Mouse (Mus musculus): ENCODE measurements at regions not wholly inside any gene's neighbourhood (a gene's known extent, or its start where the extent isn't known, plus 50 kb on each side); places are given as distances from the start of the nearest gene placed in this dataset.
"Not testable (repeated sequence)": the region's sequence is repeated elsewhere in the genome, so short reads cannot be mapped to it uniquely, and the experiment has no call there.

DNA sequence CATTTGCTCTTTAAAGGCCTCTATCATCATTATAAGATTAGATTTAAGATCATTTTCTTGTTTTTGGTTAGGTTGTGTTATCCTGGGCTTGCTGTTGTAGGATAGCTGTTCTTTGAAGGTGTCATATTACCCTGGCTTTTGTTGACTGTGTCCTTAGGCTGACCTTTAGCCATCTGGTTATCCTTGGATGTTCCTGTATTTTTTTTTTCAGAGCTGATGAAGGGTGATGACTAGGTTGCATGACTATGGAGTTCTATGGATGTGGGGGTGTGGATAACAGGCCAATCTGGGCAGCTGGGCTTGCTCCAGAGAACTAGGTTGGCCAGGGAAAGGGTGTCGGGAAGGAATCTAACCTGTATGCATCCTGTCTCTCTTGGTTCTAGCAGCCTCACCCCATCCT, 74.2 kb downstream of the Dmrta1 start:
- no peak overlapping the region for H3K4me2 ChIP-seq
- WGBS, result 71% methylated on average over 1 of the region's 1 CpGs
- no peak overlapping the region for H3K9ac ChIP-seq
- no peak for ATAC-seq (replicated peaks; ENCODE audit: low FRiP score)
- H3K9me3 ChIP-seq (replicated peaks), result no peaks in the 10 kb centered on the region
- no peaks in the 10 kb centered on the region for H3K36me3 ChIP-seq
- H3K4me3 ChIP-seq (replicated peaks), result no peak overlapping the region
- H3K27ac ChIP-seq, result no peak overlapping the region
- H3K27me3 ChIP-seq, result no peaks in the 10 kb centered on the region
- H3K4me1 ChIP-seq, result no peaks in the 10 kb centered on the region

DNA sequence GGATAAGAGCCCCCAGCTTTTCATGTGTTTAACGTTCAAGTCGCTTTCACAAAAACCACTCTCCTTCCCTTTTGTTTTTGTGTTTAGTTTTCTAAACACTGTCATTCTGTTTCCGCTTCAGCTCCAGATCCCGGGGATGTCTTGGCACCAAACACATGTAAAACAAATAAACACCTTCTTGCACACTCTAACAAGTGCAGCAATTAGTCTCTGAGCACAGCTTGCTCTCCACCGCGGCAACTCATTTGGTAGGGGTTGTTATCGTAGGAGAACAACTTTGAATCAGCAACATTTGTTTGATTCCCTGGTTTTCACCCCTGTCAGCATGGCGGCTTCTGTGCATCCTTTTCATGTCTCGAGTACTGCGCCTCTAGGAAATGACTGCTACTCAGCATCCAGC, 97.0 kb downstream of the Dmrta1 start:
- no peak overlapping the region for H3K4me2 ChIP-seq
- H3K4me3 ChIP-seq (replicated peaks), result no peak overlapping the region
- no peaks in the 10 kb centered on the region for H3K27me3 ChIP-seq
- H3K9me3 ChIP-seq (replicated peaks), result no peaks in the 10 kb centered on the region
- no peaks in the 10 kb centered on the region for H3K36me3 ChIP-seq
- WGBS, result 38% methylated on average over 10 of the region's 10 CpGs
- no peak for ATAC-seq (replicated peaks; ENCODE audit: low FRiP score)
- H3K27ac ChIP-seq, result no peak overlapping the region
- no peak overlapping the region for H3K9ac ChIP-seq
- no peaks in the 10 kb centered on the region for H3K4me1 ChIP-seq

DNA sequence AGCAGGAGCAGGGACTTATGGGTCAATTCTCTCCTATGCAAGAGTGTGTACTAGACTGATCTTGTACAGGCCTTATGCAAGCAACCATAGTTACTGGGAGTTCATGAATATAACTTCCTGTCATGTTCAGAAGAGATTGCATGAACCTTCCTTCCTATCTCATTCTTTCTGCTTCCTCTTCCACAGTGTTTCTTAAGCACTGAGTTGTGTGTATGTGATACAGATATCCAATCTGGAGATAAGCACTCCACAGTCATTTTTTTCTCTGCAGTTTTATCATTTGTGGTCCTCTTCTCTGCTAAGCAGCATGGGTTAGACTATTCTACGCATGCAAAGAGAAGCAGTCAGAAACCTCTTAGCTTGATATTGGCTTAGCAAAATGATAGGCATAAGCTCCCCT, 102.3 kb downstream of the Dmrta1 start:
- Histone ChIP-seq H3K4me3 (replicated peaks) (no peak overlapping the region), H3K4me1 (no peaks in the 10 kb centered on the region), H3K9ac (no peak overlapping the region), H3K9me3 (replicated peaks) (no peaks in the 10 kb centered on the region), H3K27ac (no peak overlapping the region), H3K27me3 (no peaks in the 10 kb centered on the region), H3K36me3 (no peaks in the 10 kb centered on the region), H3K4me2 (no peak overlapping the region)
- 100% methylated on average over 1 of the region's 1 CpGs for WGBS
- ATAC-seq (replicated peaks; ENCODE audit: low FRiP score), result no peak

DNA sequence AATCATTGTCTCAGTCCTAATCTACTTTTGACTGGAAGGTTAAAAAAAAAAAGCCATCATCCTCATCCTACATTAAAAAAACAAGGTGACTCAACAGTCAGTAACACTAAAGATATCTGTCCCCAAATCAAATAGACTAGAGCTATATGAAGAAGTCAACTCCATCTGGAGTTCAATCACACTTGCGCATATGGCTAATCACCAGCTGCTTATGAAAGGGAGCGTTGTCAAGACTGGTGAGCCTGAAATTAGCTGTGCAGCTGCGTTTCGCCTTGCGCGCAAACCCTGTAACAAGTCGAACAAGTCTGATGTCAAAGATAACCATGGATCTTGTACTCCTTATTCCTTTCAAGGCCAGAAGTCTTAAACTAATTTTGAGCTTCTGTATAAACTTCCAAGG, 137.6 kb downstream of the Dmrta1 start:
- Histone ChIP-seq H3K4me3 (replicated peaks) (no peak overlapping the region), H3K9ac (no peak overlapping the region), H3K4me2 (no peak overlapping the region), H3K4me1 (no peaks in the 10 kb centered on the region), H3K9me3 (replicated peaks) (no peaks in the 10 kb centered on the region), H3K27me3 (no peaks in the 10 kb centered on the region), H3K27ac (no peak overlapping the region), H3K36me3 (no peaks in the 10 kb centered on the region)
- ATAC-seq (replicated peaks; ENCODE audit: low FRiP score), result no peak
- 88% methylated on average over 7 of the region's 7 CpGs for WGBS

DNA sequence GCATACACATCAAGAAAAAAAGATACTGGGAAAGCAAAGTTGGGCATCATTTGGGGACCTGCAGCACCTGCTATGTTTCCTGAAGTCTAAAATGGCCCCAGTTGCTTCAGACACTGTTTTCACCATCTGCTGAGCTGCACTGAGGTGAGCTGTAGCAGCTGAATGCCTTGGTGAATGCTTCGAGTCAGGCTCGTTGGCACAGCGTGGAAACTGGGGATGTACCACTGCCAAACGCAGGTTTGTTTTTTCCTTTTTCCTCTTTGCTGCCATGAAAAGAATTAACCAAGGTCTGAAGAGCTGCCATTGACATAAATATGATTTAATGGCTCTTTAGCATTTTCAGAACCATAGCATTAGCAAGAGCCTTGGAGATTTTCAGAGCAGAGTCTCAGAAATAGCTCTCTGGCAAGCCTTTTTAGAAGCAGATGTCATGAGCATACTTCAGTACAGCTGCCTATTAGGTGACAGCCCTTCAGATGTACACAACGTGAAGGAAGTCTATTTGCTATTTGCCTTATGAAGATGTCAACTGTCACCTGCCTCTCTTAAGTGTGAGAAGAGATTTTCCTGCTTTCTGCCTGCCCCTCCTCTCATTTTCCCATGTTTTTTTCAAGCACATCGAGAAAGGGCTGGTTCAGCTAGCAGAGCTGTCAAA, 155.4 kb downstream of the Dmrta1 start:
- no peak for ATAC-seq (replicated peaks; ENCODE audit: low FRiP score)
- H3K27me3 ChIP-seq, result no peaks in the 10 kb centered on the region
- H3K4me1 ChIP-seq, result no peaks in the 10 kb centered on the region
- H3K9ac ChIP-seq, result no peak overlapping the region
- WGBS, result 71% methylated on average over 6 of the region's 6 CpGs
- no peaks in the 10 kb centered on the region for H3K36me3 ChIP-seq
- no peak overlapping the region for H3K4me2 ChIP-seq
- H3K9me3 ChIP-seq (replicated peaks), result no peaks in the 10 kb centered on the region
- H3K27ac ChIP-seq, result no peak overlapping the region
- no peak overlapping the region for H3K4me3 ChIP-seq (replicated peaks)

DNA sequence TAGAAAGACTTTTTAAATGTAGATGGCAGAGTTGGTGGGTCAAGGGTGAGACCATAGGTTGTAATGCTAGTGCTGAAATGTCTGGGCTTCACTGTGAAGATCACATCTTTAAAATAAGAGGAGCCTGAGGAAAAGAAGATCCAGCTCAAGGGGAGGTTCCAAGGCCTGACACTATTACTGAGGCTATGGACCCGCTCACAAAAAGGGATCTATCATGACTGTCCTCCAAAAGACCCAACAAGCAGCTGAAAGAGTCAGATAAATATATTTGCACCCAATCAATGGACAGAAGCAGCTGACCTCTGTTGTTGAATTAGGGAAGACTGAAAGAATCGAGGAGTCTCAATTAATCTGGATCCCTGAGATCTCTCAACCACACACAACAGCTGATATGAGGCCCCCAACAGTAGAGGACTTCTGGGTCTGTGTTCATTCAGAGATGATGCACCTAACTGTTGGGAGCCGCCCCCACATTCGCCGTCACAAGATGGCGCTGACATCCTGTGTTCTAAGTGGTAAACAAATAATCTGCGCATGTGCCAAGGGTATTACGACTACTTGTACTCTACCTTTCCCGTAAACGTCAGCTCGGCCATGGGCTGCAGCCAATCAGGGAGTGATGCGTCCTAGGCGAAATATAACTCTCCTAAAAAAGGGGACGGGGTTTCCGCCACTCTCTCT, 196.3 kb downstream of the Dmrta1 start:
- not testable (repeated sequence) for H3K27ac ChIP-seq; H3K4me1 ChIP-seq; H3K9me3 ChIP-seq (replicated peaks); H3K9ac ChIP-seq; H3K27me3 ChIP-seq; H3K36me3 ChIP-seq; H3K4me3 ChIP-seq (replicated peaks)
- peak overlapping the region; percentile 32; the same call in 1 of the 2 replicates for H3K4me2 ChIP-seq
- WGBS, result 23% methylated on average over 8 of the region's 15 CpGs
- peak; percentile 77 for ATAC-seq (replicated peaks; ENCODE audit: low FRiP score)

DNA sequence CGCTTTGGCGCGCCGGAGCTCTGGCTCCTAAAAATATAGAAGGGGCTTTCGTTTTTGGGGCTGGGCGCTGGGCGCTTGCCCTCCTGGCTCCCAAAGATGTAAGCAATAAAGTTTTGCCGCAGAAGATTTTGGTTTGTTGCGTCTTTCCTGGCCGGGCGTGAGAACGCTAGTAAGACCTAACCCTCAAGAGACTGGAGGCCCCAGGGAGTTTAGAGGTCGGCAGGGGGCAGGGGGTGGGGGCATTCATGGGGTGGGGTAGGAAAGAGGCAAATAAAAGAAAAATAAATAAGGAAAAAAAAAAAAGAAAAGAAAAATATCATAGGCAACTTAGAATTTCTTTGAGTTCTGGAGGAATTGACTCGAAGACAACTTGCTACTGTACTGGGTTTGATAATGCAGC, 196.9 kb downstream of the Dmrta1 start:
- H3K27ac ChIP-seq; H3K4me1 ChIP-seq; ATAC-seq (replicated peaks; ENCODE audit: low FRiP score); H3K9ac ChIP-seq; H3K36me3 ChIP-seq; H3K27me3 ChIP-seq; H3K9me3 ChIP-seq (replicated peaks): not testable (repeated sequence)
- Histone ChIP-seq H3K4me2 (peak overlapping the region; percentile 58), H3K4me3 (replicated peaks) (peak overlapping the region; percentile 40)
- 29% methylated on average over 7 of the region's 14 CpGs for WGBS

DNA sequence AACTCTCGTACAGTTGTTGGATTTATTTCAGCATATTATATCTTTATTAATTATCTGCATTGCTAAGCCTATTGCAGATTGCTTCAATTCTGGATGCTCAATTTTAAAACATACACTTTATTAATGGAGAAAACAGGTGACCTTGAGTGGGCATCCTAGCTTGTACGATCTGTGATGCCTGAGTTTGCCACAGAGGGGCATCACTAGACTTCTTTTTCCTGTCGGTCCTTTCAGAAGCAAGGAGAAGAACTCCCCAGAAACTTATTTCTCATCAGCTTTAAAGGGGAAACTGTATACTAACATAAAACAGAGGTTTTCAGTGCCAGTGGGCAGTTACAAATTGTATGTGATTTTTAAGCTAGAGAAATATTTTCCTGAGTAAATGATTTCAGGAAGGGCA, 201.8 kb downstream of the Dmrta1 start:
- H3K36me3 ChIP-seq, result no peaks in the 10 kb centered on the region
- H3K4me1 ChIP-seq, result no peaks in the 10 kb centered on the region
- H3K9me3 ChIP-seq (replicated peaks), result no peaks in the 10 kb centered on the region
- 55% methylated on average over 3 of the region's 3 CpGs for WGBS
- no peak for ATAC-seq (replicated peaks; ENCODE audit: low FRiP score)
- H3K27ac ChIP-seq, result no peak overlapping the region
- no peaks in the 10 kb centered on the region for H3K27me3 ChIP-seq
- H3K4me3 ChIP-seq (replicated peaks), result no peak overlapping the region
- H3K9ac ChIP-seq, result no peak overlapping the region
- H3K4me2 ChIP-seq, result no peak overlapping the region

DNA sequence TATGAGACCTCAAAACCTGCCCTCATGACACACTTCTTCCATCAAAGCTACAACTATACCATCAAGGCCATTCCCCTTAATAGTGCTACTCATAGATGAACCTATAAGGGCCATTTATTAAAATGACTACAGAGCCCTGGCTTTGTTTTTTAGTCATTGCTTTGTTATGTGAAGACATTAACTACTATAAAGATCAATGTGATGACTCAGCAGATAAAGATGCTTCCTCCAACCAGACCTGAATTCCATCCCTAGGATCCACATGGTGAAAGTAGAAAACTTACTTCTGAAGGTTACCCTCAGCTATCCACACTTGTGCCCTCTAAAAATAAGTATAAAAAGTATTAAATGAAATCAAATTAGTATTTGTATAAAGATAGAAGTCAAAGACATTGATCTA, 230.4 kb downstream of the Dmrta1 start:
- Histone ChIP-seq H3K27me3 (no peaks in the 10 kb centered on the region), H3K4me1 (no peaks in the 10 kb centered on the region), H3K4me2 (no peak overlapping the region), H3K4me3 (replicated peaks) (no peak overlapping the region), H3K9me3 (replicated peaks) (no peaks in the 10 kb centered on the region), H3K36me3 (no peaks in the 10 kb centered on the region), H3K9ac (no peak overlapping the region), H3K27ac (no peak overlapping the region)
- no peak for ATAC-seq (replicated peaks; ENCODE audit: low FRiP score)

DNA sequence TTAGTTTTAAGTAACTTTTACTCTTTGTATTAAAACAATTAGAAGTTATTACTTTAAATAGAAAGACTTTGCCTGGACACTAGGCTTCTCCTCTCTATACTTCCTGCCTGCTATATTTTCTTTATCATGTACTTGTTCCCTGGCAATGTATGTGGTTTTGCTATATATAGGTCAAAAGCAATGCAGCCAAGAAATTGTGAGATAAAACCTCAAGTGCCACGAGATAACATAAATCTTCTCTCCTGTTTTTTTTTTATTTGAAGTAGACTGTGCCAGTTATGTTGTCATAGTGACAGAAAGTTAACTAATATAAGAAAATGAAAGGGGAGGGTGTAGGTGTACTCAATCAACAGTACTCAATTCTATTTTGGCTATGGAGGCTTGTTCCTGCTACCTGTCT, 258.4 kb downstream of the Dmrta1 start:
- Histone ChIP-seq H3K4me1 (no peaks in the 10 kb centered on the region), H3K4me2 (no peak overlapping the region), H3K9me3 (replicated peaks) (no peaks in the 10 kb centered on the region), H3K9ac (no peak overlapping the region), H3K27ac (no peak overlapping the region), H3K36me3 (no peaks in the 10 kb centered on the region), H3K27me3 (no peaks in the 10 kb centered on the region), H3K4me3 (replicated peaks) (no peak overlapping the region)
- 74% methylated on average over 1 of the region's 1 CpGs for WGBS
- ATAC-seq (replicated peaks; ENCODE audit: low FRiP score), result no peak

DNA sequence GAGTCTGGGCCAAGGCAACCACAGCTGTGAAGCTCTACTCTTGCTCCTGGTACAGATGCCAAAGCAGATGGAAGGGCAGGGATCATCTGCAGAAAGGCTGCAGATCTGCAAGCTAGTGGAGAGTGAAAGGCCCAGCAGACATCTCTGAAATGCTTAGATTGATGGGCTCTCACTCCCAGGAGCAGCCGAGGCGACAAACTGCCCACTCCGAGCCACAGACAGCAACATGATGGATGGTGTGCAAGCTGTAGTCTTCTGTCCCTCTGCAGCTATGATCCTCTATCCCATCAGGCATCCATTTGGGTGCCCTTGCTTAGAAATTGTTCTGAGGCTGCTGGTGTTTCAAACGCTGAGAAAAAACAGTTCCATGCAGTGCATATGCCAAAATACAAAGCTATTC, 262.1 kb downstream of the Dmrta1 start:
- WGBS, result 31% methylated on average over 4 of the region's 4 CpGs
- Histone ChIP-seq H3K9me3 (replicated peaks) (no peaks in the 10 kb centered on the region), H3K4me1 (no peaks in the 10 kb centered on the region), H3K9ac (no peak overlapping the region), H3K4me2 (no peak overlapping the region), H3K36me3 (no peaks in the 10 kb centered on the region), H3K27ac (no peak overlapping the region), H3K4me3 (replicated peaks) (no peak overlapping the region), H3K27me3 (no peaks in the 10 kb centered on the region)
- no peak for ATAC-seq (replicated peaks; ENCODE audit: low FRiP score)

DNA sequence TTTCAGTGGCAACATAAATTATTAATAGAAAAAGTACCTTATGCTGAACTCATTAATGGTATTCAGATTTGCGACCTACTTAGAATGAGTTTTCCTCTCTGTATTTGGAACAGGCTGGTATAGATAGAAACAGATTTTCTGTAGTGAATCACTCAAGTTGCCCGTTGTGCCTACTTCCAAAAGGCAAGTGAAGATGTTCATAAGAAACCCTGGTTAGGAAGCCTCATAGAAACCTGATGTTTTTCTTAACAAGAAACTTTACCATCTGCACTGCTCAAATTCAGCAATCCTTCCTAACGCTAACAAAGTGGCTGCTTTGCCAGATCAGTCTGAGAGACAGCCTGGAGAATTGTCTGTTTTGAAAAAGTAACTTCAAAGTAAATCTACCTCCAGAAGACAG, 242.5 kb upstream of the Zfp352 start:
- Histone ChIP-seq H3K9ac (no peak overlapping the region), H3K27me3 (no peaks in the 10 kb centered on the region), H3K9me3 (replicated peaks) (no peaks in the 10 kb centered on the region), H3K36me3 (no peaks in the 10 kb centered on the region), H3K4me2 (no peak overlapping the region), H3K27ac (no peak overlapping the region), H3K4me1 (no peaks in the 10 kb centered on the region), H3K4me3 (replicated peaks) (no peak overlapping the region)
- WGBS, result 83% methylated on average over 3 of the region's 3 CpGs
- no peak for ATAC-seq (replicated peaks; ENCODE audit: low FRiP score)

DNA sequence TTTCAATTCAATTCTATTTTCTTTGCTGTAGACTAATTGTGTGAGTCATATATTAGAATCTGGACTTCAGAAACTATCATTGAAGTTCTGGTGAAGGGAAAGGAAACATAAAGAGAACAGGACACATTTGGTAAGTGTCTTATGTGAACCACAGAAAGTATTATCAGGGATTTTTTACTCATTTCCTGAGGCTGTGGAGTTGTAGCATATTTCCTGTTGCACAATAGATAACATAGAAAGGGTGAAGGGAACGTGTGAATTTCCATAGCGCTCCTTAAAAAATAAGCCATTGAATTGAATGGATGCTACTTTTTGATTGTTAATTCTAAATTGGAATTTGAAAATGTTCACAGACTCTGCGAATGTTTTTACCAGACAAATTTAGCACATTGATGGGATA, 215.2 kb upstream of the Zfp352 start:
- H3K9me3 ChIP-seq (replicated peaks), result no peaks in the 10 kb centered on the region
- H3K36me3 ChIP-seq, result no peaks in the 10 kb centered on the region
- 78% methylated on average over 3 of the region's 3 CpGs for WGBS
- H3K9ac ChIP-seq, result no peak overlapping the region
- no peak overlapping the region for H3K4me3 ChIP-seq (replicated peaks)
- ATAC-seq (replicated peaks; ENCODE audit: low FRiP score), result no peak
- H3K4me2 ChIP-seq, result no peak overlapping the region
- H3K27ac ChIP-seq, result no peak overlapping the region
- H3K27me3 ChIP-seq, result no peaks in the 10 kb centered on the region
- H3K4me1 ChIP-seq, result no peaks in the 10 kb centered on the region

Data from kidney, embryonic 15.5 days (tissue).